In genomic region chr2:148449659-148450058, GRCm38 (mm10) we compare ENCODE assay signal across 24 mouse cellular contexts. TPM values are rescaled to one million over a fixed set of nuclear protein-coding genes. Genes with fewer than 3 reads are reported as not detected.
DNase-seq lines count a peak whose midpoint lies in the region; ATAC-seq lines count a peak whose summit lies in the region.
"Had no signal": no experiment of that assay in that cellular context is flagged by ENCODE, and none has a peak within 500 bp of the region (broad histone marks: within the 10 kb centered on the region; RNA-seq: fewer than 3 reads in every experiment).

No protein-coding gene starts in this region.

- H3K4me2 ChIP-seq in kidney, embryonic 15.5 days, result no peak overlapping the region
- H3K4me2 ChIP-seq: embryonic facial prominence, embryonic 12.5 days; forebrain, embryonic 13.5 days; forebrain, embryonic 15.5 days had no signal

- H3K9me3 ChIP-seq in kidney, embryonic 15.5 days (replicated peaks), result no peaks in the 10 kb centered on the region
- H3K9me3 ChIP-seq: embryonic facial prominence, embryonic 10.5 days; embryonic facial prominence, embryonic 12.5 days; forebrain, embryonic 13.5 days; forebrain, embryonic 15.5 days had no signal

- no peaks in the 10 kb centered on the region for H3K36me3 ChIP-seq in kidney, embryonic 15.5 days
- H3K36me3 ChIP-seq: embryonic facial prominence, embryonic 10.5 days; embryonic facial prominence, embryonic 12.5 days; forebrain, embryonic 15.5 days; G1E had no signal

- WGBS in kidney, embryonic 15.5 days, result 88% methylated on average over 1 of the region's 1 CpGs

- no peaks in the 10 kb centered on the region for H3K27me3 ChIP-seq in kidney, embryonic 15.5 days
- H3K27me3 ChIP-seq: CH12.LX; embryonic facial prominence, embryonic 12.5 days; forebrain, embryonic 13.5 days; forebrain, embryonic 15.5 days; Patski had no signal

- peak; percentile 2 to 7 for DNase-seq in cerebellum, postnatal 10 days
- DNase-seq in cerebellum, adult 9-11 months, result no peak
- DNase-seq in heart, adult 11 months, result peak; percentile 92
- DNase-seq in heart, postnatal 10 days, result no peak
- peak; percentile 18 for DNase-seq in kidney, adult 9 months
- DNase-seq: adrenal gland, adult 8-10 months; adrenal gland, postnatal 14 days; adrenal gland, postnatal 36 days; B cell, adult 2 months; cerebellum, adult 11-12 months; cerebellum, adult 2 months; cerebellum, adult 9-10 months; cerebellum, postnatal 25 days; forebrain, postnatal 0 days had no signal

- no peak overlapping the region for H3K9ac ChIP-seq in kidney, embryonic 15.5 days
- H3K9ac ChIP-seq: embryonic facial prominence, embryonic 12.5 days; forebrain, embryonic 13.5 days; forebrain, embryonic 15.5 days; forebrain, postnatal 0 days had no signal

- intact Hi-C loops in heart, postnatal 10 days (cut with DNase I), result no loop called here

- H3K27ac ChIP-seq in kidney, embryonic 15.5 days, result no peak overlapping the region
- H3K27ac ChIP-seq: embryonic facial prominence, embryonic 10.5 days; embryonic facial prominence, embryonic 12.5 days; forebrain, embryonic 13.5 days; forebrain, embryonic 15.5 days had no signal

- no peak overlapping the region for H3K4me3 ChIP-seq in kidney, embryonic 15.5 days (replicated peaks)
- H3K4me3 ChIP-seq: embryonic facial prominence, embryonic 10.5 days; embryonic facial prominence, embryonic 12.5 days; forebrain, embryonic 13.5 days; forebrain, embryonic 15.5 days had no signal

- ATAC-seq in kidney, embryonic 15.5 days (replicated peaks; ENCODE audit: low FRiP score), result no peak
- ATAC-seq: activated CD4-positive, CD25-positive, alpha-beta regulatory T cell, adult 4 months; CD4-positive, CD25-positive, alpha-beta regulatory T cell, adult 4 months; forebrain, embryonic 13.5 days; forebrain, embryonic 15.5 days; forebrain, postnatal 0 days; Patski had no signal

- no peaks in the 10 kb centered on the region for H3K4me1 ChIP-seq in kidney, embryonic 15.5 days
- H3K4me1 ChIP-seq: embryonic facial prominence, embryonic 10.5 days; embryonic facial prominence, embryonic 12.5 days; forebrain, embryonic 13.5 days; forebrain, embryonic 15.5 days had no signal

RNA-seq across cellular contexts. Expression of gene Cd93, which starts 6.3 kb away (rescaled TPM):
- total RNA-seq in heart, postnatal 10 days (2021), result 100 to 1,000 TPM; 163 to 201 TPM
- 16.3 and 17.1 TPM in 2 replicates for polyA plus RNA-seq in kidney, embryonic 15.5 days (2015; fragmentation: Nextera tagmentation; extraction: Ambion mirVana)

RNA-seq across cellular contexts. Expression of gene Thbd, which starts 41.7 kb away (rescaled TPM):
- 10 to 100 TPM; 54.0 to 55.4 TPM for total RNA-seq in heart, postnatal 10 days (2021)
- 9.1 and 10.4 TPM in 2 replicates for polyA plus RNA-seq in kidney, embryonic 15.5 days (2015; fragmentation: Nextera tagmentation; extraction: Ambion mirVana)
- total RNA-seq: CH12.LX, G1E had no signal
- polyA plus RNA-seq: G1E, Patski had no signal

RNA-seq across cellular contexts. Expression of gene Sstr4, which starts 54.5 kb away (rescaled TPM):
- under 1 TPM; 0.77 to 0.89 TPM for total RNA-seq in heart, postnatal 10 days (2021)
- 0.25 and 0.30 TPM in 2 replicates for polyA plus RNA-seq in kidney, embryonic 15.5 days (2015; fragmentation: Nextera tagmentation; extraction: Ambion mirVana)
- total RNA-seq: CH12.LX, G1E had no signal
- polyA plus RNA-seq: activated CD4-positive, CD25-positive, alpha-beta regulatory T cell, adult 4 months; CD4-positive, CD25-positive, alpha-beta regulatory T cell, adult 4 months; G1E; Patski had no signal

Comparison
In these comparisons a context has a peak if more than half of its experiments do, and no peak if none do; other contexts are left out.
1. DNase-seq: peak in cerebellum, postnatal 10 days (2 of 2), heart, adult 11 months (single experiment) and kidney, adult 9 months (single experiment); none in cerebellum, adult 9-11 months (single experiment) and heart, postnatal 10 days (0 of 2).